Mouse (Mus musculus) heart, embryonic 14.5 days (tissue): Measurements from ENCODE around the gene Rxra. TPM values are rescaled to one million over a fixed set of nuclear protein-coding genes. Genes with fewer than 3 reads are reported as not detected.

ENCODE experiments used
- ATAC-seq: fragments of 200-750 bp; cut with Nextera tagmentation; 2 replicates; pipeline ENCODE4 v1.8.0; 2017; ENCODE audit warnings: low read depth, moderate TSS enrichment; ENCODE audit not compliant: insufficient number of reproducible peaks, insufficient read depth, low FRiP score
- H3K27ac ChIP-seq, 2 experiments: fragments of 200-500 bp in 1 of 2; fragments of 300-500 bp in 1 of 2; sonication (generic) in 1 of 2; replicated peaks in 1 of 2; 2 replicates each; pipeline ENCODE4 v1.5.1; 2012 to 2014; ENCODE audit warnings: low read depth in 2 of 2, low read length in 2 of 2, control low read depth in 1 of 2, mild to moderate bottlenecking in 1 of 2, mixed read lengths in 1 of 2; ENCODE audit not compliant: control insufficient read depth in 1 of 2, insufficient read depth in 1 of 2
- H3K27me3 ChIP-seq: fragments of 300-500 bp; sonication (generic); 2 replicates; pipeline ENCODE4 v1.6.1; 2014; ENCODE audit warnings: mild to moderate bottlenecking, low read length, control low read depth; ENCODE audit not compliant: control insufficient read depth, insufficient read depth
- H3K36me3 ChIP-seq: fragments of 300-500 bp; sonication (generic); 2 replicates; pipeline ENCODE4 v1.6.1; 2014; ENCODE audit warnings: mild to moderate bottlenecking, control low read depth, low read length, mixed read lengths; ENCODE audit not compliant: control insufficient read depth, insufficient read depth
- H3K4me1 ChIP-seq, 2 experiments: fragments of 200-500 bp in 1 of 2; fragments of 300-500 bp in 1 of 2; sonication (generic) in 1 of 2; 2 replicates each; pipeline ENCODE4 v1.6.1; 2012 to 2014; ENCODE audit warnings: low read length in 2 of 2, control low read depth in 1 of 2, mixed read lengths in 1 of 2; ENCODE audit not compliant: control insufficient read depth in 2 of 2, insufficient read depth in 2 of 2
- H3K4me2 ChIP-seq: fragments of 300-500 bp; sonication (generic); 2 replicates; pipeline ENCODE4 v1.6.1; 2014; ENCODE audit warnings: mild to moderate bottlenecking, low read length
- H3K4me3 ChIP-seq, 2 experiments: fragments of 200-500 bp in 1 of 2; fragments of 300-500 bp in 1 of 2; sonication (generic) in 1 of 2; 2 replicates each; pipeline ENCODE4 v1.5.1; 2012 to 2014; ENCODE audit warnings: low read length in 2 of 2, mild to moderate bottlenecking in 2 of 2, control low read depth in 1 of 2, low read depth in 1 of 2, moderate library complexity in 1 of 2; ENCODE audit not compliant: control insufficient read depth in 1 of 2, insufficient read depth in 1 of 2
- H3K9ac ChIP-seq: fragments of 300-500 bp; sonication (generic); 2 replicates; pipeline ENCODE4 v1.6.1; 2014; ENCODE audit warnings: mild to moderate bottlenecking, low read length
- H3K9me3 ChIP-seq: fragments of 300-500 bp; sonication (generic); 2 replicates; pipeline ENCODE4 v1.6.1; 2016; ENCODE audit warnings: low read length, control low read depth; ENCODE audit not compliant: control insufficient read depth
- WGBS: fragments of 180-500 bp; shearing (Covaris S2); extraction: QIAGEN DNeasy Blood & Tissue Kit; methylation state at CpG from one replicate; pipeline ENCODE4 v1.1.7; 2014; 5-methylcytosine and 5-hydroxymethylcytosine counted together
- polyA plus RNA-seq: library from polyadenylated mRNA; unstranded; fragments of >200 nt; fragmentation: Nextera tagmentation; extraction: Ambion mirVana; gene quantifications from 2 replicates; pipeline ENCODE4 v1.2.1, GENCODE M21; 2014

Rxra gene
- polyA plus RNA-seq, 1 experiment from 2014 or later = 5.2 TPM

DNA sequence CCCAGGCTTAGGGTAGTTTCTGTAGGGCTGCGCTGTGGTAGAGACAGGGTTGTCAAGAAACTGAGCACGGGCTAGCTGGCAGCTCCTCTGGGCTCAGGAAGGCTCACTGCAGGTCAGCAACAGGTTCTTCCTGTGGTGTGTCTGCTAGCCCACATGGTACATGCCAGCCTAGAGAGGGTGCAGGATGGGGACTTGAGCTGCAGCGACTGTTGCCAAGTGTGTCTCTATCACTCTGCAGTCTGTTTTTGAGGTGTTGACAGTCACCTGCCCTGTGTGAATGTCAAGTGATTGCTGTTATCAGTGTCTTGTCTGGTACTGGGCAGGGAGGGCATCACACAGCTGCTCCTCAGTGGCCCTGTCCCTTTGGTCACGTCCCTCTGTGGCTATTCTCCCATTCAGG lies 52.8 kb downstream of the Rxra start:
- Histone ChIP-seq H3K27ac (no peak overlapping the region), H3K9ac (no peak overlapping the region), H3K4me1 (peaks cover 38 to 57% of the 10 kb centered on the region in 2 experiments), H3K4me2 (no peak overlapping the region), H3K4me3 (no peak overlapping the region), H3K27me3 (no peaks in the 10 kb centered on the region), H3K9me3 (no peaks in the 10 kb centered on the region), H3K36me3 (no peaks in the 10 kb centered on the region)
- 37% methylated on average over 4 of the region's 4 CpGs for WGBS
- ATAC-seq = no peak

DNA sequence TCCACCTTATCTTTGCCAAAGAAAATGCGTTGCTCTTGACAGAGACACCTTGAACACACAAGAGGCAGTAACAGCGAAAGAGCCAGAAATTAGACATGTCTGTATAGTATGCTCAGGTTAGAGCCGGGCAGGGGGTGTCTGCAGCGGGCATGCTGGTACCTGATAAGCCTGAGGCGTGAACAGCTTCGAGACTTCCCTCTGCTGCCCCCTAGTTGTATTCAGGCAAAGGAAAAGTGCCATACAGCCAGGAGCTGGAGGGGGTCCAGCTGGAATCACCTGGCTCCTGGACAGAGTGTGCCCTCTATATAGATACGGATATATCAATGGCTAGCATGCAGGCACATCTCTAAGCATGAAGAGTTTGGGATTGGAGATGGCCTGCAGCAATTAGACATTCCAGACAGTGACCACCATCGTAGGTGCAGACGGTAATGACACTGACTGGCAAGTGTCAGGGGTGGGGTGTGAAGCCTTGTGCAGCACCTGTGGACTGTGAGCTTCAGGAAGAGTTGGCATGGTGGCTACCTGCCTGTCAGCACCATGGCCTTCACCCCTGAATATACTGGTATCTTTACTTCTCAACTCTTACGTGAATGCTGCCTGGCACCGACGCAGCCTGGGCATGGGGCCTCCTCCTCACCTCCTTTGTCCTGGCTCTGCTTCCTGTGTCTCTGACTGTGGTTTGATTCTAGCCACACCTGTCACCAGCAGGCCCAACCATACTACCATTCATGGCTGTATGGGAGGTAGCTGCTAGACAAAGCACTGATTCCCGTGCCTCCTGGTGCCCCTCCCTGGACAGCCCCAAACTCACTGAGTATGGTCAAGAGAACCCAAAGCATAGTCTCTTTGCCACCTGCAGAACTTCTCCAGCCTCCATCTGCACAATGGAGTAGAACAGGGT lies 54.0 kb downstream of the Rxra start:
- no peak for ATAC-seq
- H3K9me3 ChIP-seq = no peaks in the 10 kb centered on the region
- no peaks in the 10 kb centered on the region for H3K36me3 ChIP-seq
- WGBS = 57% methylated on average over 13 of the region's 13 CpGs
- peaks cover 49 to 69% of the 10 kb centered on the region in 2 experiments for H3K4me1 ChIP-seq
- H3K9ac ChIP-seq = no peak overlapping the region
- no peak overlapping the region for H3K4me3 ChIP-seq
- H3K27ac ChIP-seq = no peak overlapping the region
- no peaks in the 10 kb centered on the region for H3K27me3 ChIP-seq
- no peak overlapping the region for H3K4me2 ChIP-seq

DNA sequence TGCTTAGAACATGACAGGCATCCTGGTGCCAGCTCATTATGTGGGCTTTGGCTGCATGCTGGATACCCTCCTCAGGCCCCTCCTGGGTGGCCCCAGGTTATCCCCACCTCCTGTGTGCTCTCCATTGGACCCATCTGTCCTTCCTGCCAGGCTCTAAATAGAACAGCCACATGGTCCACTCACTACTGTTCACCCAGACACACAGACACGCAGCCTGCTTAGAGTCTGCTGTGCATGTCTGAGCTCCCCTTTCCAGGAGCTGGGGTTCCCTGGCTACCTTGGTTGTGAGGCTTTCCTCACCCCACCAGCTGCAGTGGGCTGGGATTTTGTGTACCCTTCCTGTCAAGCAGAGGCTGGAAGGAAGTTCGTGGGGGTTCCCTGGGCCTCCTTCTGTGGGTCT lies 56.8 kb downstream of the Rxra start:
- Histone ChIP-seq H3K27ac (peak overlapping the region in 1 of 2 experiments; percentile 79; a peak in 2 of 4 replicates), H3K9ac (peak overlapping the region; percentile 51), H3K4me2 (peak overlapping the region; percentile 16; the same call in 1 of the 2 replicates), H3K9me3 (no peaks in the 10 kb centered on the region), H3K4me1 (peaks cover 49 to 66% of the 10 kb centered on the region in 2 experiments), H3K27me3 (no peaks in the 10 kb centered on the region), H3K4me3 (no peak overlapping the region), H3K36me3 (peaks cover 10% of the 10 kb centered on the region)
- 36% methylated on average over 2 of the region's 2 CpGs for WGBS
- no peak for ATAC-seq

DNA sequence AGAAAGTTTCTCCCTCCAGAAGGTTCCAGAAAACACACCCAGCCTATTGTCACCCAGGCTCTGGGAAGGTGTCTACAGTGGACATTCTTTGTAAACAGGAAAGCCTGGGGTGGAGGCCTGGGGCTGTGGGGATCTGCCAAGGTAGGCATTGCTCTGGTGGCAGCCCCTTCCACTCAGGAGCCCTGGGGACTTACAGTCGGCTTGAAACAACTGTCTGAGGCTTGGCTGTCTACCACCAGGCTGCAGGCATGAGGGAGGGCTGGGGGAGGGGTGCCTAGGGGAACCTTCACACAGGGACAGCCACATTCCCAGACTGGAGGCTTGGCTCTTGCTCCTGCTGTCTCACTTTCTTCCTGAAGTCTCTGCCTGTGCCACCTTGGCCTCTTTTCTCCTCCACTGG lies 58.1 kb downstream of the Rxra start:
- peak overlapping the region; percentile 34 to 79 for H3K27ac ChIP-seq
- ATAC-seq = no peak; the same call in 1 of the 2 replicates
- H3K4me3 ChIP-seq = no peak overlapping the region
- H3K27me3 ChIP-seq = no peaks in the 10 kb centered on the region
- WGBS = 0% methylated on average over 1 of the region's 1 CpGs
- no peak overlapping the region; the same call in 1 of the 2 replicates for H3K9ac ChIP-seq
- H3K36me3 ChIP-seq = peaks cover 20% of the 10 kb centered on the region
- H3K4me2 ChIP-seq = peak overlapping the region; percentile 13; the same call in 1 of the 2 replicates
- no peaks in the 10 kb centered on the region for H3K9me3 ChIP-seq
- H3K4me1 ChIP-seq = peaks cover 40 to 60% of the 10 kb centered on the region in 2 experiments

DNA sequence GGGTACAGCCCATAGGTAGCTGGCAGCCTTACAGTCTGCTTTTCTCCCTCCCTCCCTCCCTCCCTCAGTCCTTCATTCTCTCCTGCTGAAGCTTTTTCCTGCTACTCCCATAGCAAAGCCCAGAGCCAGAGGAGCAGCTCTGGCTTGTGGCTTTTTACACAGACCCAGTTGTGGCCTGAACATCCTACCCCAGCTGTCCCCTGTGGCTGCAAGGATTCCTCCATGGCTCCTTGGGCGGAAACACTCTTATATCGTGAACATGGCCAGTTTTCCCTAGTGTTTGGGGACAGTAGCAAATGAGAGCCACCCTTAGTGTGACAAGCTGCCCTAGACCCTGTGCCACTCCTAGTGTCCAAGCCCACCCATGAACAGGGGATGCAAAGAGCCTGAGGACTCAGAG lies 58.6 kb downstream of the Rxra start:
- H3K36me3 ChIP-seq = peaks cover 20% of the 10 kb centered on the region
- peak overlapping the region in 1 of 2 experiments; percentile 79; a peak in 2 of 4 replicates for H3K27ac ChIP-seq
- no peak overlapping the region; the same call in 1 of the 2 replicates for H3K9ac ChIP-seq
- H3K4me3 ChIP-seq = no peak overlapping the region
- H3K9me3 ChIP-seq = no peaks in the 10 kb centered on the region
- no peak for ATAC-seq
- WGBS = 78% methylated on average over 2 of the region's 2 CpGs
- H3K27me3 ChIP-seq = no peaks in the 10 kb centered on the region
- H3K4me2 ChIP-seq = no peak overlapping the region
- H3K4me1 ChIP-seq = peaks cover 40 to 60% of the 10 kb centered on the region in 2 experiments

DNA sequence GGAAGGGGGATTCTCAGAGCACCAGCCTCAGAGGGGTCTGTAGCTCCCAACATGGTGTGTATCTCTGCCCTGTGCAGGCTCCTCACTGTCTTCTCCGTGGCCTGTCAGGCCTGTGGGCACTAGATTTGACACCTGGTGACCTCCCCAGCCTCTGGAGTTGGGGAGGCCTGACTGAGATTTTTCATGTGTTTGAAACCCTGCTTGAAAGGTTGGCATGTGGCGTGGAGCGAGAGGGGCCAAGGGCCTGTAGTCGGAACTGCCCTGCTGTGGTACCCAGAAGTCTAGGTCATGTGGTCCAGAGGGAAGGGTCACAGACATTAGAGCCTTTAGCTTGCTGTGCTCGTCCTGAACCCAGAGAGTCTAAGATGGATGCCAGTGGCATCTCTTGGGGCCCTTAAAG lies 60.6 kb downstream of the Rxra start:
- H3K9me3 ChIP-seq = no peaks in the 10 kb centered on the region

DNA sequence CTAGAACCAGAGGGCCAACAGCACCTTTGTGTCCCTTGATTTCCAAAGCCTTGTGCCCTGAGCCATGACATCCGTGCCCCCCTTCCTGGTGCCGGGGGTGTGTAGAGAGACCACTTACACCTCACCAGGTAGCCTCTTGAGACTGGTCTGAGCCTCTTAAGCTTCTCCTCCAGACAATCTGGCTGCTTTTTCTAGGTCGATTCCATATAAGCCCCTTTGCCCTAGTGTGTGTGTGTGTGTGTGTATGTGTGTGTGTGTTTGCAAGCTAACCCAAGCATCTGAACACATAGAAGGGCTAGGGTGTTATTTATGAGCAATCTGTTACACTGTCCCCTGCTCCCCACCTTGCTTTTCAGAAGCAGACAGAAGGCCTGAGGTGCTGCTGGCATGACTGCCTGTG lies 62.2 kb downstream of the Rxra start:
- Histone ChIP-seq H3K4me2 (no peak overlapping the region), H3K9me3 (no peaks in the 10 kb centered on the region), H3K36me3 (peaks cover 45% of the 10 kb centered on the region), H3K27me3 (no peaks in the 10 kb centered on the region), H3K27ac (no peak overlapping the region), H3K4me3 (no peak overlapping the region), H3K4me1 (peaks cover 31 to 47% of the 10 kb centered on the region in 2 experiments), H3K9ac (no peak overlapping the region)
- no peak for ATAC-seq
- 82% methylated on average over 3 of the region's 3 CpGs for WGBS

More for the DNA sequence above, 60.6 kb downstream of the Rxra start:
- peaks cover 47 to 63% of the 10 kb centered on the region in 2 experiments for H3K4me1 ChIP-seq
- H3K27me3 ChIP-seq = no peaks in the 10 kb centered on the region
- no peak overlapping the region for H3K27ac ChIP-seq
- no peak overlapping the region for H3K9ac ChIP-seq
- H3K4me2 ChIP-seq = no peak overlapping the region
- ATAC-seq = no peak
- H3K36me3 ChIP-seq = peaks cover 30% of the 10 kb centered on the region
- 91% methylated on average over 5 of the region's 5 CpGs for WGBS
- no peak overlapping the region for H3K4me3 ChIP-seq
